Mouse (Mus musculus): Measurements from ENCODE around the gene Elmo3.
A peak's percentile ranks its signal among the peaks of the same experiment; 100 is the strongest.

The Elmo3 gene

GRCm38 (mm10) chr8:105298351-105299252 lies 6.8 kb upstream of the Elmo3 start:
- DNase-seq: peak; percentile 51 to 69

- DNase-seq: peak in 1 of 2 experiments; percentile 18
Observed at GRCm38 (mm10) chr8:105299962-105300361, 5.4 kb upstream of the Elmo3 start.

DNA sequence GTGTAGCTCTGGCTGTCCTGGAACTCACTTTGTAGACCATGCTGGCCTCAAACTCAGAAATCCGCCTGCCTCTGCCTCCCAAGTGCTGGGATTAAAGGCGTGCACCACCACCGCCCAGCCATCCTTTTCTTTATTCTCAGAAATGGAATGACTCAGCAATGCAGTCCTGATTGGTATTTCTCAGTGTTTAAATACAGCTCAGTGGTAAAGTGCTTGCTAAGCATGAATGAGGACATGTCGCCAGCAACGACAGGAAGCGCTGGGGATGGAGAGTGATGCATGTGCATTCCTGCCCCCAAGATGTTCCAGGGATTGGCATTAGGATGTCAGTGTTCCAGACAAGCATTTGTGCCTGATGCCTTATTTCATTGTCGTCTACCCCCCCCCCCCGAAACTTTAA lies 2.0 kb upstream of the Elmo3 start:
- DNase-seq: no peak

GRCm38 (mm10) chr8:105303874-105304273 lies 1.5 kb upstream of the Elmo3 start:
- DNase-seq: no peak

- peak in 1 of 2 experiments; percentile 37 for DNase-seq
Observed at GRCm38 (mm10) chr8:105304325-105305210, 833 bp upstream of the Elmo3 start.

- no peak for DNase-seq
Observed at GRCm38 (mm10) chr8:105306146-105306691, 818 bp downstream of the Elmo3 start.

- peak in 1 of 2 experiments; percentile 13 for DNase-seq
Observed at GRCm38 (mm10) chr8:105307670-105308069, 2.3 kb downstream of the Elmo3 start.

- DNase-seq: no peak
Observed at GRCm38 (mm10) chr8:105308428-105308827, 3.0 kb downstream of the Elmo3 start.

DNA sequence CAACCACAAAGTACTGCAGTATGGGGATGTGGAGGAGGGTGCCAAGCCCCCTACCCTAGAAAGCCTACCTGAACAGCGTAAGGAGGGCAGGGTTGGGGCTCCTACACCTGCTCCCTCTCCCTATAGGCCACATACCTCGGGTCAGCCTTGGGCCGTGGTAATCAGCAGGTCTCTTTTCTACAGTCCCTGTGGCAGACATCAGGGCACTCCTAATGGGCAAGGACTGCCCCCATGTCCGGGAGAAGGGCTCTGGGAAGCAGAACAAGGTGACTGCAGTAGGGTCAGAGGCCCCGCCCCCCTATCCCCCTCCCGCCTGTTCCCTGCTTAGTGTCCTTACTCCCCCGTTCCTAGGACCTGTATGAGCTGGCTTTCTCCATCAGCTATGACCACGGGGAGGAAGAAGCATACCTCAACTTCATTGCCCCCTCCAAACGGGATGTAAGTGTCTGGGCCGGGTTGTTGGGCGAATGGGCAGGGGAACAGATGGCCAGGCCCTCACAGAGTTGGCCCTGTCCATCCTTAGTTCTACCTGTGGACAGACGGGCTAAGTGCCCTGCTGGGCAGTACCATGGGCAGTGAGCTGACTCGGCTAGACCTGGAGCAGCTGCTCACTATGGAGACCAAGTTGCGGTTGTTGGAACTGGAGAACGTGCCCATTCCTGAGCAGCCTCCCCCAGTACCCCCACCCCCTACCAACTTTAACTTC lies 3.9 kb downstream of the Elmo3 start:
- peak in 1 of 2 experiments; percentile 9 for DNase-seq

DNA sequence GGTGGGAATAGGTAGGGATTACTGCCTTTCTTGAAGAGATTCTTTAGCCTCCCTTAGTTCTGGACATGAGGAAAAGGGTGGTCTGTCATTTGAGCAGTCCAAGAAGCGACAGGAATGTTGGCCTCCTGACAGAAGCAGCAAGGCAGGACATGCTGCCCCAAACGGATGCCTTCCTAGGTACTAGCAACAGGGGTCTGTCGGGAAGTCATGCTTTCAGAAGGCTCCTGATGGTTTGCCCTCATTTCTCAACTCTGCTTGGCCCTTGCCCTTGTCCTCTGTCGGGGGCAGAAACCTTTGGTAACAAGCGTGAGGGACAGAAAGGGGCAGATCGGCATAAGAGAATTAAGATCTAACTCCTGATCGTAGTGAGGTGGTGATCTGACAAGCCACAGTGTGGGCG lies 4.7 kb downstream of the Elmo3 start:
- DNase-seq: no peak

GRCm38 (mm10) chr8:105311718-105312117 lies 6.3 kb downstream of the Elmo3 start:
- no peak for DNase-seq

GRCm38 (mm10) chr8:105312891-105313481 lies 7.6 kb downstream of the Elmo3 start:
- no peak for DNase-seq

GRCm38 (mm10) chr8:105313622-105314402 lies 8.4 kb downstream of the Elmo3 start:
- DNase-seq: no peak

GRCm38 (mm10) chr8:105315073-105315769 lies 9.8 kb downstream of the Elmo3 start:
- no peak for DNase-seq

DNA sequence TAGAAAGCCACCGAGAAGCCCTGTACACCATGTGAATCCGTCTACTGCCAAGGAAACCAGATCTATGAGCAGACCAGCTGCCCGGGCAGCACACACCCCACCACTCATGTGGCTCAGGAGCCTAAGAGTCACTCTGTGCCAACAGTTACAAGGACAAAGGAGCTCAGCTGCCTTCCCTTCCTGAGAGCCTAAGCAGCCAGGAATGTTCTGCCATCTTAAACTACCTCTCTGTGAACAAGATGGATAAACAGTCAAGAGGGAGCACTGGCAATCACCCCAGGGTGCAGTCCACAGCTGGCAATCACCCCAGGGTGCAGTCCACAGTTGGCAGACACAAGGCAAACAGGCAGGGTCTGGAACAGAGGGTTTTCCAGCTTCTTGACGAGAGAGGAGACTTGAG lies 12.5 kb downstream of the Elmo3 start:
- no peak for DNase-seq

- DNase-seq: no peak
Observed at GRCm38 (mm10) chr8:105318662-105319190, 13.3 kb downstream of the Elmo3 start.

DNA sequence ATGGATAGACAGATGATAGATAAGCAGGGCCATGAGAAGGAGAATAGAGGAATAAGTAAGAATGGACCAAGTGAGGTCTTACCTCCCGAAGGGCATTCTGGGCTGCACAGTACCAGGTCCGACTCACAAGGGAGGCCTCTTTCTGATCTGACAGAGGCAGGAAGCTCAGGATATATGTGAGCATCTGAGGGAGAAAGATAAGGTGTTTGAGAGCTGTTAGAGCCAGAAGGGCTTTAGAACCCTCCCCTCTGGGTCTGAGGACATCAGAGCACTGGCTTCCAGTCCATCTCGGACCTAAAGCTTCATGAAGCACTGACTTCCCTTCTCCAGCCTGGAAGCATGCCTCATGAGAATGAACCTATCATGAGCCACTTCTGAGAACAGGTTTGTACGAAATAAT lies 17.8 kb downstream of the Elmo3 start:
- no peak for DNase-seq

- DNase-seq: no peak
Observed at GRCm38 (mm10) chr8:105325641-105326093, 20.3 kb downstream of the Elmo3 start.

DNA sequence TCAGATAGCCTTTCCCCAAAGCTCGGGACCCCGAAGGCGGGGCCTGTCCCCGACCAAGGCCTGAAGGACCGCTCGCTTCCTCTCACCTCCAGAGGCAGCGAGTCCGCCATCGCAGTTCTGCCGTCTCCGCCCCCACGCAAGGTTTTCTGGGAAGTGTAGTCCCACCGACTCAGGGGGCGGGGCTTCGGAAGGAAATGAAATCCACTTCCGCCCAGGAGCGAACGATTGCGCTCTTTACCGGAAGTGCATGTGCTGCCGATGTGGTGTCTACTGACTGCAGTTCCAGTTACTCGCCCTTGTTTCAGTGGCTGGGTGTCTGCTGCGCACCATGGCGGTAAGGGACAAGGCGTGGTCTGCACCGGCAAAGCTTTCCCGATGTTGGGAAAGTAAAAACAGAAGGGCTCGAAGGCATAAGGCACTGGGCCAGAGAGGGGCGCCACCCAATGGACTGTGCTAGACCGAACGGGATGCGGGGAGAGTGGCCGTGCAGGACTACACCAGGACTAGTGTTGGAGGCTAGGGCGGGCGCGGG lies 20.8 kb downstream of the Elmo3 start, which contains the start of the genes Lrrc29 and Tmem208:
Gene Lrrc29, minus strand, starts transcription at position 138 of the 532 bp plus-strand sequence.
Gene Tmem208, plus strand, starts transcription at position 214 of the 532 bp plus-strand sequence.
- DNase-seq: peak; percentile 98

GRCm38 (mm10) chr8:105326968-105327367 lies 21.6 kb downstream of the Elmo3 start:
- DNase-seq: no peak

Data from thymus, postnatal 36 days (tissue).